Mouse (Mus musculus) regulatory T cell (primary cell): ENCODE data around the gene Cep128.

Experiments
- in situ Hi-C: fragments of 300-600 bp; cut with MboI, MseI; formaldehyde crosslinking; loops from one replicate; pipeline ENCODE4 v1.15.1; 2025; ENCODE audit warnings: high pct_unique_total_duplicates

Gene Cep128

GRCm38 (mm10) chr12:91183928-91184327 lies 200.3 kb downstream of the Cep128 start:
- in situ Hi-C loops, result loop anchor here (10.0 kb wide), 1 partner anchor 201 kb away; the partner anchor contains the start of genes Cep128 and Tshr

- in situ Hi-C loops, result loop anchor here (10.0 kb wide), 1 partner anchor 201 kb away; the partner anchor contains the start of genes Cep128 and Tshr
These were observed 200.8 kb downstream of the Cep128 start for GRCm38 (mm10) chr12:91183304-91183855.

DNA sequence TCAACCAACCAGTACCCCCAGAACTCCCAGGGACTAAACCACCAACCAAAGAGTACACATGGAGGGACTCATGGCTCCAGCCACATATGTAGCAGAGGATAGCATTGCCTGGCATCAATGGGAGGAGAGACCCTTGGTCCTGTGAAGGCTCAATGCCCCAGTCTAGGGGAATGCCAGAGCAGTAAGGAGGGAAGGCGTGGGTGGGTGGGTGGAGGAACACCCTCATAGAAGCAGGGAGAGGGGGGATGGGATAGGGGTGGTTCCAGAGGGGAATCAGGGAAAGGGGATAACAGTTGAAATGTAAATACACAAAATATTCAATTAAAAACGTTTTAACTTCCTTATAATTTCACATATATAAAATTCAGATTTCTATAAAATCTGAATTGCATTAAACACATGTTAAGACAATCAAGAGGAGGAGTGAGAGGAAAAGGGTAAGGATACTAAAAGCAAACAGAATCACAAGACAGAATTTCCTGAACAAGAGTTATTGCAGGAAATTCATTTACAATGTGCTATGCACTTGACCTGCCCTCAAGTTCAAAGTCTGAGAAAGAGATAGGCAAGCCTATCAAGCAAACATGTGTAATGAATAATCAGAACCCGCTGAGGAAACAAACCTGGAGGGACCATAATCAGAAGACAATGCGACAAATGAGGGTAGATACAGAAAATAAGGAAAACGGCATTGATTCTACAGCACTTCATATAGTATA lies 207.2 kb downstream of the Cep128 start:
- in situ Hi-C loops, result no loop called here

- in situ Hi-C loops, result no loop called here
These were observed 212.6 kb downstream of the Cep128 start for GRCm38 (mm10) chr12:91171613-91172012.

GRCm38 (mm10) chr12:91161015-91161730 lies 223.0 kb downstream of the Cep128 start:
- in situ Hi-C loops, result no loop called here

DNA sequence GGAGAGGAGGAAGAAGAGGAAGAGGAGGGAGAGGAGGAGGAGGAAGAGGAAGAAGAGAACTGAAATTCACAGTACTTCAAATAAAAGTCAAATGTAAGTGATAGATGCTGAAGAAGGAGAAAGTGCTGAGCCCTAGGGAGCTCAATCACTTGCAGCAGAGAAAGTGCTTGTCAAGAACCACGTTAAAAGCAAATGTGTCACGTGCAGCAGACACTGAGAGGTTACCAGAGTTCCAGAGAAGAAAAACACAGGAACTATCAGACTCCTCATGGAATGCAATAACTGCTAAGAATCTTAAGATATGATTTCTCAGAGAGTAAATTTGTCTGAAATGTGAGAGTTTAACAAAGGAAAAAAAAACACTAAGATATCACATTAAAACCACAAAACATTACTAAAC lies 225.7 kb downstream of the Cep128 start:
- in situ Hi-C loops, result no loop called here

DNA sequence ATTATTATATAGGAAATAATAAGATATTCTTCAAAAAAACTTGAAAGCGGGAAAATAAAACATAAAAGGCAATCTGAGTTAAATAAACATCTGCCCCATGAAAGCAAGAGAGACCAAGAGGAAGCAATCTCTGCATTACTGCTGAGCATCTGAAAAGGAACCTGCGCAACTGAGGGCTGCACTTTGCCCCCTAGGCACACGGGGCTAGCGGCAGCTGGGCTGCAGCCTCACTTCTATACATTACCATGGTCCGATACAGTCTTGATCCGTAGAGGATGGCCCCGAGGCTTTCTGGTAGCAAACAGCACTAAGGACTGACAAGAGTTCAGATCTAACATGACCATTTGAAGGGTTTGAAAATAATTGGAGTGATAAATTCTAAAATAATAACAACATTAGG lies 230.2 kb downstream of the Cep128 start:
- in situ Hi-C loops, result no loop called here

DNA sequence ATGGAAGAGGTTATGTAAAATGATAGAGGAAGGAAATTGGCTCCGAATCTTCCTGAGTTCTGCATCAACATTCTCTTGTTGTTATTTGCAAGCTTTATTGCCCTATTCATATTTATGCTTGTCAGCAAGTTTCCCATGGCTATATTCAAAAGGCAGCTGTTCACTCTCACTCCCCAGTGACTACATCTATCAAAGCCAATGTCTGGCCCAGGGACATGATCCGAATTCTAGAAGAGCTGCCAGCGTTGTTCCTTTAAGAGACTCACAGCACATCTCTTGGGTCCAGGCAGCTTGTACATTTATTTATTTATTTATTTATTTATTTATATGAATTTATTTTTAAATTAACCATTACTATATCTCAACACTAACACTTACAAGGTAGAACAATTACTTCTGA lies 235.1 kb downstream of the Cep128 start:
- in situ Hi-C loops, result no loop called here

DNA sequence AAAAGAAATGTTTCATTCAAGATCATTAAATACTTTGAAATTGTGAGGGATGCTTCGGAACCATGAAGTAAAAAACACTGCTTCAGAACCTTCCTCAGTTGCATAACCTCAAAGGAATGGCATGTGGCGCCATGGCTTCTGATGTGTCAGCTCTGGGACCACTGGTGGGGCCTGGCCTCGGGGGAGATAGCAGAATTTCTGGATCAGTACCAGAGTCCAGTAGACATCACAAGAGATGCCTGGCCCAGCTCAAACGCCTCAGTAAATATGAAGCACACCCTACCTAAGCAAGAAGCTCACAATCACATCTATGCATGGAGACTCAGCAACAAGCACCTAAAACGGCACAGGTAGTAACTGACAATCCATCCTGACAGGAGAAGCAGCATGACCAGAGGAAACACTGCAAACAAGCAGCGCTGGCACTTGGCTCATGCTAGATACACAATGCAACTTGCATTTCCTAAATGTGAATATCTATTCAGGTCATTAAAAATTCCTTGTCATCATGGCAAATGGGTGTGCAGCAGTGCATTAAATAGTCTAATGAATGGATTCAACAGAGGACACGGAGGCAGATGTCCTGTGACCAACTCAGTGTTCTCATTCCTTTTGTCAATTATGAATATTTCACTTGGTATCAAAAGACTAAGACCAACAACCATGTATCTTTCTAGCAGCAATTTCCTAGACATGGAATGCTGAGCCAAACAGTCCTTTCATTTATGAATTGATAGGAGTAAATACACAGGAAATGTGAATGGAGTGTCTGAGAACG lies 249.3 kb downstream of the Cep128 start:
- in situ Hi-C loops, result no loop called here

DNA sequence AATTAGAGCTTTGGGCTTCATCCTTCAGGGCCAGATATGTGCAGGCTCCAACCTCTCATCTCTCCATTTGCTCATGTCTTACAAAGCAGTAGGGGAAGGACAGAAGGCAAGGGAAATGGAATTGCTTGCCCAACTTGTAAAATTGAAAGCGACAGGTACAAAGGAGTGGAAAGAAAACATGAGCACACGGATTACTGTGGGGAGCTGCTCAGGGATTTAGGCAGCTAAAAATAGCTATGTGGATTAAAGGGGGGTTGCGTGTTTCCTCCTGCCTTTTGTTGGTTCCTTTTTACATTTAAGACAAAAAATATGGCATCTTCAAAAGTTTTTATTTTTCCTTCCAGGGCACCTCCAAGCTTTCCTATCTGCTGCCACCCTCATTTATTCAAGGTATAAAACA lies 269.2 kb downstream of the Cep128 start:
- in situ Hi-C loops, result no loop called here

DNA sequence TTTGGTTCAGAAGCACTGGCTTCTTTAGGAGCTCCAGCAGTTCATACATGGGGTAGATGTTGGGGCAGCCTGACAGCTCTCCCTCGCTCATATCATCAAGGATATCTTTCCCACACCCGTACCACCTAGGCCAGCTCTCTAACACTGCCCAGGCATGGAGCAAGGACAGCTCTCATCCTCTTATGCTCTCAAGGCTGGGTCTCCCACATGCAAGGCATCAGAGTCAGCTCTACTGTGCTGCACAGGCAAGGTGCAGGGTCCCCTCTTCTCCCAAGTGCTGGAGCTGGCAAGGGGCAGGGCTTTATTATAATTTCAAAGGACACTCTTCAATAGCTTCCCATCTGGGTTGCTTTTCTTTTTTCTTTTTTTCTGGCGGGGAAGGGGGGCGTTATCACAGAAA lies 280.9 kb downstream of the Cep128 start:
- in situ Hi-C loops, result no loop called here

GRCm38 (mm10) chr12:91097869-91098268 lies 286.3 kb downstream of the Cep128 start:
- in situ Hi-C loops, result no loop called here

GRCm38 (mm10) chr12:91096197-91096596 lies 288.0 kb downstream of the Cep128 start:
- in situ Hi-C loops, result no loop called here

DNA sequence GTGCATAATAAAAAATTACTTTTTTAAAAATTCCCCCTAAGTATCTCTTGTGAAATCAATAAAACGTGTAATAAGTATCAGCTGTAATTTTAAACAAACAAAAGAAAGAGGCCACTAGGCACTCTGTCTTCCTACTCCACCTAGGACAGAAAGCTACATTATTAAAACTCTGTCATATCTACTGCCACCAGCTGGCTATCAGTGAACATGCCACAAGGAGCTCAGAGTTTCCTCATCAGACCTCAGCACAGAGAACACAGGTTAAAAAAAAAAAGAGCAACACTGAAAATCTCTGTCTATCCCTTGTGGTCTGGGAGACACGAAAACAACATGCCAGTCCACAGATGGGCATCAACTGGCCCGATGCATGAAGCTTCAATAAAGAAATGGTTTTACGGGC lies 295.9 kb downstream of the Cep128 start:
- in situ Hi-C loops, result no loop called here

- in situ Hi-C loops, result no loop called here
These were observed 298.2 kb downstream of the Cep128 start for GRCm38 (mm10) chr12:91085967-91086366.

- in situ Hi-C loops, result no loop called here
These were observed 308.6 kb downstream of the Cep128 start for GRCm38 (mm10) chr12:91075600-91075999.

GRCm38 (mm10) chr12:91070551-91071045 lies 313.6 kb downstream of the Cep128 start:
- in situ Hi-C loops, result no loop called here

DNA sequence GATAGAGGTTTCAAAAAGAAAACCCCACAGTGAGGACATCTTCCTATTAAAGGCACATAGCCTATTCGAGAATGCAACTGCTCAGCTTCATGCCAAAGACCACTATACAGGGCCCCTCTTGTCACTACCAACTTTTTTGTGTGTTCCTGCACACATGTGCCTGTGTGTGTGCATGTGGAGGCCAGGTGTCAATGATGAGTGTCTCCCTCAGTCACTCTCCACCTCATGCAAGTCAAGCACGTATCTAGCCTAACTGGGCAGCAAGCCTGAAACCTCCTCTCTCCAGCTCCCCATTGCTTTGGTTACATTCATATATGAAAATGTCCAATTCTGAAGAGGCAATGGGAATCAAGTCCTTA lies 317.1 kb downstream of the Cep128 start:
- in situ Hi-C loops, result no loop called here

DNA sequence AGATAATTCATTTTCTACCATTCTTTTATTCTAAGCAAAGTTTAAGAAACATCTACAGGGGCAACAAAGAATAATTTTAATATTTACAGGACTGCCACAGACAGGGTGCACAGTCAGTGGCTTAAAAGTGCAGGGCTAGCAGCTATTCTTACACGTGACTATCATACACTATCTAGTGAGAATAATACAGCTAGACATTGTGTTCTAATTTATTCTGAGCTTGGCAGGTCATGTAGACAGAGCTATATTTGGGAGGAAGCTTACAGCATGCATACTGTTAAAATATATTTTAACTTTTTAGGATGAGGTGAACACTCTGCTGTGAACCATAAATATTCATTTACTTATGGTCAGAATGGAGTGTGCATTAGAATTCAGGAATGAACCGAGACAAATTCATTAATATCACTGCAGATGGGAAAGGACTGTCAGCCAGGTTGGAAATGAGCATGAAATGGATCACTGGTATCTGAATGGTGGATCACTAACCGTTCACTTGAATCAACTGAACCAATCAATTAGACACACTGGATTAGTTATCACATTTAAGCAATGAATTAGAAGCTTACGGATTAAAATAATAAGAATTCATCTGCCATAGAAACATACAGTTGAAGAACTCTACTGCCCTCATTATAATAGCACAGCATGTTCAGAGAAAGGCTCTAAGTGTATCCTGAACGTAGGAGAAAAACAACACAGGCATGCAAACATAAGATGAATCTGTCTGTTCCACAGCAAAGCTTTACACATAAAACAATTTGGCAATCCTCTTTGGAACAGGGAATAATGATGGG lies 317.7 kb downstream of the Cep128 start:
- in situ Hi-C loops, result no loop called here

GRCm38 (mm10) chr12:91065423-91065822 lies 318.8 kb downstream of the Cep128 start:
- in situ Hi-C loops, result no loop called here

DNA sequence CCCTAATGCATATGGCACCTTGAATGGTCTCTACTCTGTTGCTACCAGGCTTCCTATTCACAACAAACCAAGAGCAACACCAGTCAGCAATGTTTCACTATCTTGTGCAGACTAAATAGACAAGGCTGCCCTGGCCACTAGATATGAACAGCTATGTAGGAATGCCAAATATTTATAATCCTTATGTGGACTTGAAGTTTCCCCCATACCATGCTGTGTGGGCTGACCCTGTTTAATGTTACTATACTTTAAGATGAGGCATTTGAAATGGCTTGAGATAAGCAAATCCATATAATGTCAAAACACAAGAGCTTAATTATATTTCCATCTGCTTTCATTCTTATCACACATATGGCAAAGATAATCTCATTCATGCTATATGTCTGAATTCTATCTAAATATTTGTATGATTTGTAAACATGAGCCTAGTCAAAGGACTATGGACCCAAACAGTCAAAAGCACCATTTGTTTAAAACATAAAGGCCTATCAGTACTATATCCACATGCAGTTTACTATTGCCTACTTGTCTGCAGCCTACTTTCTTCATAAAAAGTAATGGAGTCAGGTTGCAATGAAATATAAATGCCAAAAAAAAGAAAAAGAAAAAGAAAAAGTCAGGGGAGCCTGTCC lies 319.7 kb downstream of the Cep128 start:
- in situ Hi-C loops, result no loop called here
